Mouse (Mus musculus) G1E (cell line): ENCODE data around the gene Tmem132c.

Source experiments
- CTCF ChIP-seq: IDR thresholded peaks from 2 replicates; pipeline ENCODE4 v1.5.1; 2012; ENCODE audit warnings: low read depth, low read length, inconsistent platforms, mixed read lengths
- GATA1 ChIP-seq: IDR thresholded peaks from 2 replicates; pipeline ENCODE4 v1.6.1; 2012; ENCODE audit warnings: borderline replicate concordance, low read length, inconsistent platforms, mixed read lengths
- GATA2 ChIP-seq: IDR thresholded peaks from 2 replicates; pipeline ENCODE4 v1.6.1; 2012; ENCODE audit warnings: low read depth, low read length, inconsistent platforms, borderline replicate concordance
- POLR2AphosphoS5 ChIP-seq: IDR thresholded peaks from 2 replicates; pipeline ENCODE4 v1.6.1; 2012; ENCODE audit warnings: low read depth, low read length, inconsistent platforms; ENCODE audit not compliant: insufficient replicate concordance
- TAL1 ChIP-seq: conservative IDR thresholded peaks from 2 replicates; pipeline ENCODE4 v1.6.1; 2012; ENCODE audit warnings: low read depth, low read length, inconsistent platforms, mixed read lengths

- TF ChIP-seq CTCF (no peak), GATA1 (no peak), POLR2AphosphoS5 (no peak), TAL1 (no peak), GATA2 (no peak)
Observed at GRCm38 (mm10) chr5:127234715-127235114, 6.9 kb upstream of the Tmem132c start.
